Mouse (Mus musculus) limb, embryonic 15.5 days (tissue): ENCODE measurements around the gene Uap1. TPM values are rescaled to one million over a fixed set of nuclear protein-coding genes. Genes with fewer than 3 reads are reported as not detected.

Experiments
- ATAC-seq: fragments of 200-750 bp; cut with Nextera tagmentation; 2 replicates; pipeline ENCODE4 v1.8.0; 2017; ENCODE audit warnings: low read depth, moderate TSS enrichment; ENCODE audit not compliant: insufficient number of reproducible peaks, low FRiP score, low TSS enrichment
- H3K27ac ChIP-seq: fragments of 300-500 bp; sonication (generic); 2 replicates; pipeline ENCODE4 v1.5.1; 2015; ENCODE audit warnings: moderate library complexity, mild to moderate bottlenecking, inconsistent platforms
- H3K27me3 ChIP-seq: fragments of 300-500 bp; sonication (generic); 2 replicates; pipeline ENCODE4 v1.6.1; 2015; ENCODE audit warnings: inconsistent platforms
- H3K36me3 ChIP-seq: fragments of 300-500 bp; sonication (generic); 2 replicates; pipeline ENCODE4 v1.6.1; 2015; ENCODE audit warnings: inconsistent platforms
- H3K4me1 ChIP-seq: fragments of 300-500 bp; sonication (generic); 2 replicates; pipeline ENCODE4 v1.6.1; 2015; ENCODE audit warnings: inconsistent platforms
- H3K4me2 ChIP-seq: fragments of 300-500 bp; sonication (generic); 2 replicates; pipeline ENCODE4 v1.6.1; 2015; ENCODE audit warnings: mild to moderate bottlenecking, inconsistent platforms
- H3K4me3 ChIP-seq: fragments of 300-500 bp; sonication (generic); 2 replicates; pipeline ENCODE4 v1.5.1; 2015; ENCODE audit warnings: mild to moderate bottlenecking, inconsistent platforms
- H3K9ac ChIP-seq: fragments of 300-500 bp; sonication (generic); 2 replicates; pipeline ENCODE4 v1.6.1; 2015; ENCODE audit warnings: inconsistent platforms
- H3K9me3 ChIP-seq: fragments of 300-500 bp; sonication (generic); 2 replicates; pipeline ENCODE4 v1.6.1; 2016; ENCODE audit warnings: inconsistent platforms
- WGBS: fragments of 180-500 bp; shearing (Covaris S2); methylation state at CpG from one replicate; pipeline ENCODE4 v1.1.7; 2015; 5-methylcytosine and 5-hydroxymethylcytosine counted together
- polyA plus RNA-seq: library from polyadenylated mRNA; unstranded; fragments of >200 nt; fragmentation: Nextera tagmentation; extraction: Ambion mirVana; gene quantifications from 2 replicates; pipeline ENCODE4 v1.2.1, GENCODE M21; 2015

The Uap1 gene
- polyA plus RNA-seq, 1 experiment from 2014 or later: 75.7 TPM

- Histone ChIP-seq H3K36me3 (peaks cover 50% of the 10 kb centered on the region), H3K9ac (no peak overlapping the region), H3K27me3 (no peaks in the 10 kb centered on the region), H3K27ac (no peak overlapping the region), H3K4me3 (no peak overlapping the region), H3K4me2 (no peak overlapping the region), H3K9me3 (no peaks in the 10 kb centered on the region), H3K4me1 (no peaks in the 10 kb centered on the region)
- WGBS: 91% methylated on average over 1 of the region's 1 CpGs
- no peak for ATAC-seq
Observed at GRCm38 (mm10) chr1:170191925-170192324, 17.2 kb upstream of the Uap1 start.

GRCm38 (mm10) chr1:170190225-170190624 lies 15.5 kb upstream of the Uap1 start:
- Histone ChIP-seq H3K36me3 (peaks cover 33% of the 10 kb centered on the region), H3K4me1 (no peaks in the 10 kb centered on the region), H3K9me3 (no peaks in the 10 kb centered on the region), H3K4me3 (no peak overlapping the region), H3K9ac (no peak overlapping the region), H3K4me2 (no peak overlapping the region), H3K27me3 (no peaks in the 10 kb centered on the region), H3K27ac (no peak overlapping the region)
- WGBS: 74% methylated on average over 4 of the region's 4 CpGs
- no peak for ATAC-seq

- no peaks in the 10 kb centered on the region for H3K4me1 ChIP-seq
- no peaks in the 10 kb centered on the region for H3K27me3 ChIP-seq
- peaks cover 17% of the 10 kb centered on the region for H3K36me3 ChIP-seq
- no peak overlapping the region for H3K27ac ChIP-seq
- WGBS: 65% methylated on average over 11 of the region's 11 CpGs
- no peak overlapping the region for H3K4me3 ChIP-seq
- no peak overlapping the region for H3K9ac ChIP-seq
- H3K4me2 ChIP-seq: no peak overlapping the region
- H3K9me3 ChIP-seq: no peaks in the 10 kb centered on the region
- no peak for ATAC-seq
Observed at GRCm38 (mm10) chr1:170188601-170189000, 13.8 kb upstream of the Uap1 start.

GRCm38 (mm10) chr1:170186531-170186930 lies 11.8 kb upstream of the Uap1 start:
- peaks cover 5% of the 10 kb centered on the region; the same call in 1 of the 2 replicates for H3K36me3 ChIP-seq
- no peak overlapping the region for H3K4me3 ChIP-seq
- ATAC-seq: no peak
- H3K27ac ChIP-seq: no peak overlapping the region
- H3K9ac ChIP-seq: no peak overlapping the region
- WGBS: 88% methylated on average over 5 of the region's 5 CpGs
- H3K27me3 ChIP-seq: no peaks in the 10 kb centered on the region
- H3K4me2 ChIP-seq: no peak overlapping the region
- H3K4me1 ChIP-seq: no peaks in the 10 kb centered on the region
- H3K9me3 ChIP-seq: no peaks in the 10 kb centered on the region

- Histone ChIP-seq H3K27me3 (no peaks in the 10 kb centered on the region), H3K36me3 (no peaks in the 10 kb centered on the region), H3K9me3 (no peaks in the 10 kb centered on the region), H3K4me3 (no peak overlapping the region), H3K4me1 (no peaks in the 10 kb centered on the region), H3K9ac (no peak overlapping the region), H3K4me2 (no peak overlapping the region), H3K27ac (no peak overlapping the region)
- ATAC-seq: no peak
- WGBS: 89% methylated on average over 3 of the region's 3 CpGs
Observed at GRCm38 (mm10) chr1:170185137-170185536, 10.4 kb upstream of the Uap1 start.

GRCm38 (mm10) chr1:170182706-170183105 lies 7.9 kb upstream of the Uap1 start:
- H3K4me1 ChIP-seq: no peaks in the 10 kb centered on the region
- no peaks in the 10 kb centered on the region for H3K9me3 ChIP-seq
- H3K9ac ChIP-seq: no peak overlapping the region
- no peak overlapping the region for H3K27ac ChIP-seq
- H3K4me2 ChIP-seq: no peak overlapping the region
- H3K36me3 ChIP-seq: no peaks in the 10 kb centered on the region
- no peaks in the 10 kb centered on the region for H3K27me3 ChIP-seq
- ATAC-seq: no peak
- H3K4me3 ChIP-seq: no peak overlapping the region

GRCm38 (mm10) chr1:170176661-170177239 lies 2.0 kb upstream of the Uap1 start:
- H3K27ac ChIP-seq: no peak overlapping the region
- WGBS: 87% methylated on average over 8 of the region's 8 CpGs
- H3K4me2 ChIP-seq: no peak overlapping the region
- no peaks in the 10 kb centered on the region for H3K36me3 ChIP-seq
- no peak for ATAC-seq
- peaks cover 5% of the 10 kb centered on the region for H3K4me1 ChIP-seq
- H3K9ac ChIP-seq: no peak overlapping the region
- no peak overlapping the region for H3K4me3 ChIP-seq
- H3K9me3 ChIP-seq: no peaks in the 10 kb centered on the region
- H3K27me3 ChIP-seq: no peaks in the 10 kb centered on the region

GRCm38 (mm10) chr1:170175848-170176247 lies 1.1 kb upstream of the Uap1 start:
- Histone ChIP-seq H3K27me3 (no peaks in the 10 kb centered on the region), H3K27ac (no peak overlapping the region), H3K9ac (no peak overlapping the region), H3K4me3 (no peak overlapping the region), H3K36me3 (no peaks in the 10 kb centered on the region), H3K4me2 (0 out of 2 replicates have a peak overlapping the region, but pooled peaks have one; percentile 12), H3K9me3 (no peaks in the 10 kb centered on the region), H3K4me1 (peaks cover 5% of the 10 kb centered on the region)
- no peak for ATAC-seq
- 43% methylated on average over 6 of the region's 6 CpGs for WGBS

- H3K36me3 ChIP-seq: no peaks in the 10 kb centered on the region
- H3K27ac ChIP-seq: peak overlapping the region; percentile 91
- ATAC-seq: peak; percentile 74
- no peaks in the 10 kb centered on the region for H3K27me3 ChIP-seq
- under 1% methylated on average over 48 of the region's 50 CpGs for WGBS
- H3K4me3 ChIP-seq: peak overlapping the region; percentile 77
- H3K4me1 ChIP-seq: peaks cover 5% of the 10 kb centered on the region
- peak overlapping the region; percentile 62 for H3K4me2 ChIP-seq
- peak overlapping the region; percentile 71 for H3K9ac ChIP-seq
- H3K9me3 ChIP-seq: no peaks in the 10 kb centered on the region
Observed at GRCm38 (mm10) chr1:170173991-170174813, 555 bp downstream of the Uap1 start.

GRCm38 (mm10) chr1:170167781-170168180 lies 7.0 kb downstream of the Uap1 start:
- H3K27me3 ChIP-seq: no peaks in the 10 kb centered on the region
- no peaks in the 10 kb centered on the region for H3K9me3 ChIP-seq
- H3K27ac ChIP-seq: no peak overlapping the region
- H3K9ac ChIP-seq: no peak overlapping the region
- H3K36me3 ChIP-seq: peaks cover 17% of the 10 kb centered on the region
- no peak overlapping the region for H3K4me2 ChIP-seq
- 95% methylated on average over 6 of the region's 6 CpGs for WGBS
- no peak for ATAC-seq
- H3K4me1 ChIP-seq: no peaks in the 10 kb centered on the region
- no peak overlapping the region for H3K4me3 ChIP-seq

GRCm38 (mm10) chr1:170164913-170165312 lies 9.8 kb downstream of the Uap1 start:
- H3K4me2 ChIP-seq: no peak overlapping the region
- no peak overlapping the region for H3K4me3 ChIP-seq
- H3K27me3 ChIP-seq: no peaks in the 10 kb centered on the region
- no peaks in the 10 kb centered on the region for H3K9me3 ChIP-seq
- H3K27ac ChIP-seq: no peak overlapping the region
- H3K4me1 ChIP-seq: no peaks in the 10 kb centered on the region
- peaks cover 23% of the 10 kb centered on the region for H3K36me3 ChIP-seq
- WGBS: 79% methylated on average over 3 of the region's 3 CpGs
- ATAC-seq: no peak
- H3K9ac ChIP-seq: no peak overlapping the region

- no peak overlapping the region for H3K27ac ChIP-seq
- H3K36me3 ChIP-seq: peaks cover 25% of the 10 kb centered on the region
- H3K9ac ChIP-seq: no peak overlapping the region
- ATAC-seq: no peak
- H3K4me1 ChIP-seq: no peaks in the 10 kb centered on the region
- H3K4me3 ChIP-seq: no peak overlapping the region
- no peak overlapping the region for H3K4me2 ChIP-seq
- H3K9me3 ChIP-seq: no peaks in the 10 kb centered on the region
- H3K27me3 ChIP-seq: no peaks in the 10 kb centered on the region
- WGBS: 89% methylated on average over 2 of the region's 2 CpGs
Observed at GRCm38 (mm10) chr1:170164053-170164614, 10.6 kb downstream of the Uap1 start.
